Mouse (Mus musculus): ENCODE data around the gene Dok4. TPM values are rescaled to one million over a fixed set of nuclear protein-coding genes. Genes with fewer than 3 reads are reported as not detected.
"Not testable (repeated sequence)": the region's sequence is repeated elsewhere in the genome, so short reads cannot be mapped to it uniquely, and the experiment has no call there.

Dok4 gene
- total RNA-seq, 4 experiments from 2014 or later = 15.1 to 18.3 (median 17.3) TPM

DNA sequence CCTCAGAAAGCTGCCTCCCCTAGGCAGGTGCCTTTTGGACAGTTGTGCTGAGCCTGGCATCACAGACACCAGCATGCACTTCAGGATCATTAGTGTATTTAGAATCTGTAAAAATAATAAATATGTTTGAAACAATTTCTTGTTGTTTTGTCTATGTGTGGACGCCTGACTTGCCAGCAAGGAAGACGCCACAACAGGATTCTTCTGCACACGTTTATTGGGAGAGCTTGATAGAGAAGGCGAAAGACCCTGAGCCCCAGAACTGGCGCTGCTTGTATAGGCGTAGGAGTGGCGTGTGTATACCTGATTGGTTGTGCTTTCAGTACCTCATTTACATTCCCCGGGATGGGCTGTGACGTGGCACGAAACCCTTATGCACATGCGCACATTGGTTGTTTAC is 21.4 kb downstream of the Dok4 start:
- DNase-seq (ENCODE audit: low spot score in 2 of 2) = not testable (repeated sequence)

- DNase-seq (ENCODE audit: low spot score in 2 of 2) = no peak
These were observed 26.1 kb downstream of the Dok4 start for GRCm38 (mm10) chr8:94850049-94850448.

- DNase-seq (ENCODE audit: low spot score in 2 of 2) = no peak
These were observed 34.9 kb downstream of the Dok4 start for GRCm38 (mm10) chr8:94841183-94841582.

GRCm38 (mm10) chr8:94838600-94838999 is 37.5 kb downstream of the Dok4 start:
- DNase-seq (ENCODE audit: low spot score in 2 of 2) = peak in 1 of 2 experiments; percentile 61

DNA sequence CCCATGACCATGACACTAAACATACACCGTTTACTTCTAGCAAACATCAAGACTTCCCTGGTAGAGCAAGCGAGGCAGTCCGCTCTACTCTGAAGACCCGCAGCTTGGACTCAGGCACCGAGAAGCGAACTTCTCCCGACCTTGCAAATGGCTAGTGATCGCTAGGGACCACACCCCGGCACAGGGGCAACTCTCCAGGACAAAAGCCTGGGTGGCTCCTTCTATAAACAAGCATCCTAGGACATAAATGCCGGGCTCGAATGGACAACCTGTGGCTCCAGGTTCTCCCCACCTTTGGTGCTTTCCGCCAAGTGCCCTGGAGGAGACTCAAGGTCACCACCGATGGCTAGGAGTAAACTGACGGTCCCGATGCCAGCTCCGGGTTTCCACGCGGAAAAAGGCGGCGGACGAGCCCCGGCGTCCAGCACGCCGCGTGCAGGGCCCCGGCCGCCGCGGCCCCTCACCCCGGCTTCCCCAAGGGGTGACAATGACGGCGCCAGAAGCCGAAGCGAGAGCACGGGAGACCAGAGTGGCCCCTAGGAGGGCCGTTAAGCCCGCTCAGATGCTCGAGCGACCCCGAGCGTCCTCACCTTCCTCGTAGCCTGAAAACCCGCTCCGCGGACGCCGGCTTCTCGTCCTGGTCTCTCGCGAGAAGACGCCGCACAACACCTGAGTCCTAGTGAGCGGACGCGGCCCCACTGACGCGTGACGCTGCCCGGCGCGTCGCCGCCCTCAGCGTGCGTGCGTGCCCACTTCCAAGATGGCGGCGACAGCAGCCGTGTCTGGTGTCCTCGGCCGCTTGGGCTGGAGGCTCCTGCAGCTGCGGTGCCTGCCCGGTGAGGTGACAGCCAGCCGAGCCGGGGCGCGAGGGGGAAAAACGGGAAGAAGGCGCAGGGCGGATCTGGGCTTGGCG is 38.2 kb downstream of the Dok4 start, which contains the start of the genes Coq9 and Ciapin1:
Coq9 (plus strand) TSS at position 660 of the 913 bp plus-strand sequence.
Ciapin1 (minus strand) TSS at position 697 of the 913 bp plus-strand sequence.
- DNase-seq (ENCODE audit: low spot score in 2 of 2) = peak; percentile 87 to 92

- DNase-seq (ENCODE audit: low spot score in 2 of 2) = no peak
These were observed 39.5 kb downstream of the Dok4 start for GRCm38 (mm10) chr8:94836456-94837240.

DNA sequence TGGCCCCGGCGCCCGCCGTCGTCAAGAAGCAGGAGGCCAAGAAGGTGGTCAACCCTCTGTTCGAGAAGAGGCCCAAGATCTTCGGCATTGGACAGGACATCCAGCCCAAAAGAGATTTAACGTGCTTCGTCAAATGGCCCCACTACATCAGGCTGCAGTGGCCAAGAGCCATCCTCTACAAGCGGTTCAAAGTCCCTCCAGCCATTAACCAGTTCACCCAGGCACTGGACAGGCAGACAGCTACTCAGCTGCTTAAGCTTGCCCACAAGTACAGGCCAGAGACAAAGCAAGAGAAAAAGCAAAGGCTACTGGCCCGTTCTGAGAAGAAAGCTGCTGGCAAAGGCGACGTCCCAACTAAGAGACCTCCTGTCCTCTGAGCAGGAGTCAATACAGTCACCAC is 40.4 kb downstream of the Dok4 start:
- DNase-seq (ENCODE audit: low spot score in 2 of 2) = not testable (repeated sequence)

DNA sequence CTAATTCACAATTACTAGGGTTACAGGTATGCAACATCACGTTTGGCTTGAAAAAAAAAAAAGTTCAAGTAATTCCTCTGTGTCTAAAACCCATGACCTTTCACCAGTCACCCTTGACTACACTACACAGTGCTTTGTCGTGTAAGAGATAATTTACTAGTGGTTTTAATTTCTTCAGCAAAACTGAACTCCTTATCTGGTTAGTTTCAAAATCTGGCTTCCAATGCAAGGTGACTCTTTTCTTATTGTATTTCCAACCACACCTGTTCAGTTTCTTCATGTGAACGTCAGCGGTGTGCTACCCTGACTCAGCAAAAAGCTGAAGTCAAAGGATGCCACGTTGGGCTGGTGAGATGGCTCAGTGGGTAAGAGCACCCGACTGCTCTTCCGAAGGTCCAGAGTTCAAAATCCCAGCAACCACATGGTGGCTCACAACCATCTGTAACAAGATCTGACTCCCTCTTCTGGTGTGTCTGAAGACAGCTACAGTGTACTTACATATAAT is 42.2 kb downstream of the Dok4 start:
- not testable (repeated sequence) for DNase-seq (ENCODE audit: low spot score in 2 of 2)

GRCm38 (mm10) chr8:94828284-94828683 is 47.8 kb downstream of the Dok4 start:
- DNase-seq (ENCODE audit: low spot score in 2 of 2) = no peak

DNA sequence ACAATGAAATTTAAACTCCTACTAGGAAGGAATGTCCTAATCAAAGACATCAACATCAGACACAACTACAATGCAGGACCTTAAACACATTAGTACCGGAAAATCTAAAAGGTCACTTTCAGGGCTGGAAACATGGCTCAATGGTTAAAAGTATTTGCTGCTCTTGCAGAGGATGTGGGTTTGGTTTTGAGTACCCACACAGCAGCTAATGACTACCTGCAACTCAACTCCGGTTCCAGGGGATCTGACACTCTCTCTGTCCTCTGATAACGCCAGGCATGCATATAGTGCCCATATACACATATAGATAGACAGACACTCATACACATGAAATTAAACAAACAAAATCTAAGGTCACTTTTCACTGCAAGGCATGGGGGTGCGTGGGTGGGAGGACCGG is 49.9 kb downstream of the Dok4 start:
- DNase-seq (ENCODE audit: low spot score in 2 of 2) = no peak

GRCm38 (mm10) chr8:94825170-94825569 is 51.0 kb downstream of the Dok4 start:
- DNase-seq (ENCODE audit: low spot score in 2 of 2) = no peak

GRCm38 (mm10) chr8:94822637-94823560 is 53.2 kb downstream of the Dok4 start:
- DNase-seq (ENCODE audit: low spot score in 2 of 2) = no peak

- no peak for DNase-seq (ENCODE audit: low spot score in 2 of 2)
These were observed 54.7 kb downstream of the Dok4 start for GRCm38 (mm10) chr8:94821381-94821780.

- no peak for DNase-seq (ENCODE audit: low spot score in 2 of 2)
These were observed 55.6 kb downstream of the Dok4 start for GRCm38 (mm10) chr8:94820553-94820952.

GRCm38 (mm10) chr8:94819671-94820179 is 56.4 kb downstream of the Dok4 start:
- DNase-seq (ENCODE audit: low spot score in 2 of 2) = no peak

DNA sequence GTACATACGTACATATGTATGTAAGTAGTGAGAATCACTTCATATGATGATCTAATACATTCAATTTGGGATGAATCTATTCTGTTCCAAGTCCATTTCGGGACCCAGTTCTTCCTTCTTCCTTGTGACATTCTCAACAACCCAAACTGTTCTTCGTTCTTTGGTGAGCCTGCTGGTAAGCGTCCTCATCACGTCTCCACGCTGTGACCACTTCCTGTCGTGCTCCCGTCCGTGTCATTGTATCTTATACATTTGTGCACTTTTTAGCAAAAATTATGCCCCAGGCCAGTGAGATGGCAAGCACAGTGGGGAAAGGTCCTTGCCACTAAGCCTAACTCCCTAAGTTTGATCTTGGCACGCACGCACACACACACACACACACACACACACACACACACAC is 58.2 kb downstream of the Dok4 start:
- no peak for DNase-seq (ENCODE audit: low spot score in 2 of 2)

DNA sequence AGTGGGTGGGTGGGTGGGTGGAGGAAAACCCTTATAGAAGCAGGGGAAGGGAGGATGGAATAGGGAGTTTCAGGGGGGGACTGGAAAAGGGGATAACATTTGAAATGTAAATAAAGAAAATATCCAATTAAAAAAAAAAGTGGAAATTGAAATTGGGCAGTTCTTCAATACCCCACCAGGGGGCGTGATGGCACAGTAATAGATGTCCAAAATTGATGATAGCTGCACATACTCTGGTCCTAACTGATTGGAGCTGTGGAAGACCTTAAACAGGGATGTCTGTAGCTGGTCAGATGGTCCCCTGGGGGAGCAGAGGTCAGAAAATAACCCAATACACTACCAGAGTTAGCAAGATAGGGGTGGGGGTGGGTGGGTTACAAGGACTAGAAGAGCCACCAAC is 61.6 kb downstream of the Dok4 start:
- DNase-seq (ENCODE audit: low spot score in 2 of 2) = no peak
